Mouse (Mus musculus) limb, embryonic 15.5 days (tissue): Measurements from ENCODE around the gene Exoc6b. TPM values are rescaled to one million over a fixed set of nuclear protein-coding genes. Genes with fewer than 3 reads are reported as not detected.

Source experiments
- ATAC-seq: fragments of 200-750 bp; cut with Nextera tagmentation; 2 replicates; pipeline ENCODE4 v1.8.0; 2017; ENCODE audit warnings: low read depth, moderate TSS enrichment; ENCODE audit not compliant: insufficient number of reproducible peaks, low FRiP score, low TSS enrichment
- H3K27ac ChIP-seq: fragments of 300-500 bp; sonication (generic); 2 replicates; pipeline ENCODE4 v1.5.1; 2015; ENCODE audit warnings: moderate library complexity, mild to moderate bottlenecking, inconsistent platforms
- H3K27me3 ChIP-seq: fragments of 300-500 bp; sonication (generic); 2 replicates; pipeline ENCODE4 v1.6.1; 2015; ENCODE audit warnings: inconsistent platforms
- H3K36me3 ChIP-seq: fragments of 300-500 bp; sonication (generic); 2 replicates; pipeline ENCODE4 v1.6.1; 2015; ENCODE audit warnings: inconsistent platforms
- H3K4me1 ChIP-seq: fragments of 300-500 bp; sonication (generic); 2 replicates; pipeline ENCODE4 v1.6.1; 2015; ENCODE audit warnings: inconsistent platforms
- H3K4me2 ChIP-seq: fragments of 300-500 bp; sonication (generic); 2 replicates; pipeline ENCODE4 v1.6.1; 2015; ENCODE audit warnings: mild to moderate bottlenecking, inconsistent platforms
- H3K4me3 ChIP-seq: fragments of 300-500 bp; sonication (generic); 2 replicates; pipeline ENCODE4 v1.5.1; 2015; ENCODE audit warnings: mild to moderate bottlenecking, inconsistent platforms
- H3K9ac ChIP-seq: fragments of 300-500 bp; sonication (generic); 2 replicates; pipeline ENCODE4 v1.6.1; 2015; ENCODE audit warnings: inconsistent platforms
- H3K9me3 ChIP-seq: fragments of 300-500 bp; sonication (generic); 2 replicates; pipeline ENCODE4 v1.6.1; 2016; ENCODE audit warnings: inconsistent platforms
- WGBS: fragments of 180-500 bp; shearing (Covaris S2); methylation state at CpG from one replicate; pipeline ENCODE4 v1.1.7; 2015; 5-methylcytosine and 5-hydroxymethylcytosine counted together
- polyA plus RNA-seq: library from polyadenylated mRNA; unstranded; fragments of >200 nt; fragmentation: Nextera tagmentation; extraction: Ambion mirVana; gene quantifications from 2 replicates; pipeline ENCODE4 v1.2.1, GENCODE M21; 2015

Gene Exoc6b
- polyA plus RNA-seq, 1 experiment from 2014 or later: 35.7 TPM

GRCm38 (mm10) chr6:84752806-84753420 lies 316.4 kb downstream of the Exoc6b start:
- no peak overlapping the region for H3K4me3 ChIP-seq
- H3K36me3 ChIP-seq: no peaks in the 10 kb centered on the region
- no peak overlapping the region for H3K27ac ChIP-seq
- no peak overlapping the region for H3K9ac ChIP-seq
- no peaks in the 10 kb centered on the region for H3K9me3 ChIP-seq
- no peak overlapping the region for H3K4me2 ChIP-seq
- no peaks in the 10 kb centered on the region for H3K27me3 ChIP-seq
- ATAC-seq: no peak
- H3K4me1 ChIP-seq: no peaks in the 10 kb centered on the region

GRCm38 (mm10) chr6:84751409-84751808 lies 317.9 kb downstream of the Exoc6b start:
- no peak for ATAC-seq
- WGBS: 86% methylated on average over 2 of the region's 2 CpGs
- Histone ChIP-seq H3K36me3 (no peaks in the 10 kb centered on the region), H3K27ac (no peak overlapping the region), H3K4me3 (no peak overlapping the region), H3K4me1 (no peaks in the 10 kb centered on the region), H3K27me3 (no peaks in the 10 kb centered on the region), H3K4me2 (no peak overlapping the region), H3K9me3 (no peaks in the 10 kb centered on the region), H3K9ac (no peak overlapping the region)

GRCm38 (mm10) chr6:84746847-84747395 lies 322.4 kb downstream of the Exoc6b start:
- WGBS: 78% methylated on average over 10 of the region's 10 CpGs
- Histone ChIP-seq H3K4me2 (no peak overlapping the region), H3K9me3 (no peaks in the 10 kb centered on the region), H3K27me3 (no peaks in the 10 kb centered on the region), H3K27ac (no peak overlapping the region), H3K36me3 (no peaks in the 10 kb centered on the region), H3K4me1 (no peaks in the 10 kb centered on the region), H3K4me3 (no peak overlapping the region), H3K9ac (no peak overlapping the region)
- ATAC-seq: no peak

- Histone ChIP-seq H3K27me3 (no peaks in the 10 kb centered on the region), H3K27ac (no peak overlapping the region), H3K36me3 (no peaks in the 10 kb centered on the region), H3K4me2 (no peak overlapping the region), H3K9ac (no peak overlapping the region), H3K4me1 (no peaks in the 10 kb centered on the region), H3K4me3 (no peak overlapping the region), H3K9me3 (no peaks in the 10 kb centered on the region)
- ATAC-seq: no peak
- WGBS: 90% methylated on average over 5 of the region's 5 CpGs
Observed at GRCm38 (mm10) chr6:84746193-84746846, 323.0 kb downstream of the Exoc6b start.

GRCm38 (mm10) chr6:84745570-84745969 lies 323.7 kb downstream of the Exoc6b start:
- 90% methylated on average over 7 of the region's 7 CpGs for WGBS
- H3K36me3 ChIP-seq: no peaks in the 10 kb centered on the region
- no peaks in the 10 kb centered on the region for H3K4me1 ChIP-seq
- no peak overlapping the region for H3K9ac ChIP-seq
- H3K27ac ChIP-seq: no peak overlapping the region
- no peak overlapping the region for H3K4me3 ChIP-seq
- H3K4me2 ChIP-seq: no peak overlapping the region
- ATAC-seq: no peak
- H3K9me3 ChIP-seq: no peaks in the 10 kb centered on the region
- no peaks in the 10 kb centered on the region for H3K27me3 ChIP-seq

GRCm38 (mm10) chr6:84742227-84742626 lies 327.1 kb downstream of the Exoc6b start:
- Histone ChIP-seq H3K4me3 (no peak overlapping the region), H3K9ac (no peak overlapping the region), H3K4me2 (no peak overlapping the region), H3K27me3 (no peaks in the 10 kb centered on the region), H3K9me3 (no peaks in the 10 kb centered on the region), H3K4me1 (no peaks in the 10 kb centered on the region), H3K36me3 (no peaks in the 10 kb centered on the region), H3K27ac (no peak overlapping the region)
- WGBS: 65% methylated on average over 3 of the region's 3 CpGs
- ATAC-seq: no peak

- no peaks in the 10 kb centered on the region for H3K36me3 ChIP-seq
- H3K4me3 ChIP-seq: no peak overlapping the region
- ATAC-seq: no peak
- no peak overlapping the region for H3K4me2 ChIP-seq
- H3K4me1 ChIP-seq: no peaks in the 10 kb centered on the region
- H3K27me3 ChIP-seq: no peaks in the 10 kb centered on the region
- H3K27ac ChIP-seq: no peak overlapping the region
- H3K9ac ChIP-seq: no peak overlapping the region
- WGBS: 61% methylated on average over 3 of the region's 3 CpGs
- no peaks in the 10 kb centered on the region for H3K9me3 ChIP-seq
Observed at GRCm38 (mm10) chr6:84736942-84737341, 332.4 kb downstream of the Exoc6b start.

- no peaks in the 10 kb centered on the region for H3K9me3 ChIP-seq
Observed at GRCm38 (mm10) chr6:84726876-84727275, 342.4 kb downstream of the Exoc6b start.

GRCm38 (mm10) chr6:84713171-84713570 lies 356.1 kb downstream of the Exoc6b start:
- 89% methylated on average over 11 of the region's 11 CpGs for WGBS

More at GRCm38 (mm10) chr6:84726876-84727275, 342.4 kb downstream of the Exoc6b start:
- Histone ChIP-seq H3K9ac (no peak overlapping the region), H3K4me3 (no peak overlapping the region), H3K36me3 (no peaks in the 10 kb centered on the region), H3K27ac (no peak overlapping the region), H3K4me2 (no peak overlapping the region), H3K27me3 (no peaks in the 10 kb centered on the region), H3K4me1 (no peaks in the 10 kb centered on the region)
- no peak for ATAC-seq

GRCm38 (mm10) chr6:84710831-84711230 lies 358.5 kb downstream of the Exoc6b start:
- Histone ChIP-seq H3K4me1 (no peaks in the 10 kb centered on the region), H3K4me2 (no peak overlapping the region), H3K36me3 (no peaks in the 10 kb centered on the region), H3K27me3 (no peaks in the 10 kb centered on the region), H3K9me3 (no peaks in the 10 kb centered on the region), H3K4me3 (no peak overlapping the region), H3K9ac (no peak overlapping the region), H3K27ac (no peak overlapping the region)
- WGBS: 65% methylated on average over 6 of the region's 6 CpGs
- ATAC-seq: no peak

More at GRCm38 (mm10) chr6:84713171-84713570, 356.1 kb downstream of the Exoc6b start:
- Histone ChIP-seq H3K9ac (no peak overlapping the region), H3K27ac (no peak overlapping the region), H3K4me1 (no peaks in the 10 kb centered on the region), H3K4me2 (no peak overlapping the region), H3K9me3 (no peaks in the 10 kb centered on the region), H3K4me3 (no peak overlapping the region), H3K27me3 (no peaks in the 10 kb centered on the region), H3K36me3 (no peaks in the 10 kb centered on the region)
- no peak for ATAC-seq

GRCm38 (mm10) chr6:84708631-84709030 lies 360.7 kb downstream of the Exoc6b start:
- Histone ChIP-seq H3K9ac (no peak overlapping the region), H3K4me3 (no peak overlapping the region), H3K4me2 (no peak overlapping the region), H3K27me3 (no peaks in the 10 kb centered on the region), H3K27ac (no peak overlapping the region), H3K9me3 (no peaks in the 10 kb centered on the region), H3K36me3 (no peaks in the 10 kb centered on the region), H3K4me1 (no peaks in the 10 kb centered on the region)
- ATAC-seq: no peak
- 57% methylated on average over 4 of the region's 4 CpGs for WGBS

- Histone ChIP-seq H3K36me3 (no peaks in the 10 kb centered on the region), H3K4me1 (peaks cover 8% of the 10 kb centered on the region; the same call in 1 of the 2 replicates), H3K4me2 (no peak overlapping the region), H3K9me3 (no peaks in the 10 kb centered on the region), H3K9ac (no peak overlapping the region), H3K4me3 (no peak overlapping the region), H3K27ac (no peak overlapping the region), H3K27me3 (no peaks in the 10 kb centered on the region)
- WGBS: 81% methylated on average over 5 of the region's 5 CpGs
- no peak for ATAC-seq
Observed at GRCm38 (mm10) chr6:84699579-84699978, 369.7 kb downstream of the Exoc6b start.
